Mouse (Mus musculus) left cerebral cortex, adult 8-10 months (tissue): ENCODE results near the gene Ptprf. TPM values are rescaled to one million over a fixed set of nuclear protein-coding genes. Genes with fewer than 3 reads are reported as not detected.

ENCODE experiments used
- DNase-seq, 2 experiments: peaks; one replicate each; pipeline ENCODE4 v3.0.0; 2022; ENCODE audit warnings: low spot score in 2 of 2
- total RNA-seq, 4 experiments: library from RNA; stranded (reverse); gene quantifications; 2 replicates each; pipeline ENCODE4 v1.2.4; 2022

Gene Ptprf
- total RNA-seq, 4 experiments from 2014 or later, result 96.0 to 114 (median 107) TPM

DNA sequence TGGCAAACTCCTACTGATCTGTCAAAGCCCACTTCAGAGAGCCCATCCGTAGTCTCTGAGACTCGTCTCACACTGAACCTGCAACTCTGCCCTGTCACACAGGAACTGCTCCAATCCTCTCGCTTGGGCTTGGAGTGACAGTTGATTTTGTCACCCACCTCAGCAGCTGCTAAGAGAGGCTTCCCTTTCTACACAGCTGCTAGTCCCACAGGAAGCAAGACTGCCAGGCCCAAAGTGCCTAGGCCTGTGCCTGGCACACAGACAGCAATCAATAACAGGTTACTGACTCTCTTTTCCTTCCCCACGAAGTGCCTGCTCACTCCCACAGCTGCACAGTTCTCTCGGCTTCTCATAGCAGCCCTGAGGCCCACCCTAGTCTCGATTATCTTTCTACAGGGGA, 2.7 kb downstream of the Ptprf start:
- DNase-seq, result no peak

DNA sequence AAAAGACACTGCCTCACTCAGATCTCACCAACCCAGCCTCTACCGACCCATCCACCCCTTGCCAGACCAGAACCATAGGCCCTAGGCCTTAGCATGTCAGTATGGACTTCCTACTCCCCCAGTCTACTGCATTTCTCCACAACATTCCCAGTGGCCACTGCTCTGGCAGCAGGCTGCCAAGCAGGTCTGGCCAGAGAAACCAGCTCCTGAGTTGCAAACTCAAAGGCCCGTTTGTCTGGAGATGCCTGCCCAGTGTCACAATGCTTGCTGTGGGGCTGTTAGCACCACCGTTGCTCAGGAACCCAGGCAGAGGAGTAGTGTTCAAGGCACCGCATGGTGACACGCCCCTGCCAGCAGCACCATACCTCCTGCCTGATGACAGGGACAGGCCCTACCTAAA, 5.0 kb downstream of the Ptprf start:
- DNase-seq, result no peak

DNA sequence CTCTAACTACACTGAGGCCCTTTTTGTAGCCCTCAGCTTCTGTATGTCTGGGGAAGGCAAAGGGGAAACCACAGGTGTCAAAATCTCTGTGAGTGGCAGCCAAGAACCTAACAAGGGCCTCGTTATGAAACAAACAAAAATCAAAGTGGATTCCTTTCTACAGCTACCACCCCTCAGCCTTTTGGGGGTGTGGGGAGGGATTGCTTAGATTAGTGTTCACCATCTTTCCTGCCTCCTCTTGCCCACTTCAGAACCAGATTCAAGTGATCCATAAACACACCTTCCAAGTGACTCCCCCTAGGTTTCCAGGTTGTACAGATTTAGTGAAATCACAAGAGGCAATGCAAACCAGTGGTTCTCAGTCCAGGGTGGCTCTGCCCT, 9.0 kb downstream of the Ptprf start:
- no peak for DNase-seq

GRCm38 (mm10) chr4:118281444-118282181, 9.6 kb downstream of the Ptprf start:
- no peak for DNase-seq

- DNase-seq, result no peak
These were observed 10.7 kb downstream of the Ptprf start for GRCm38 (mm10) chr4:118280506-118280905.

GRCm38 (mm10) chr4:118276520-118277232, 14.5 kb downstream of the Ptprf start:
- DNase-seq, result peak; percentile 31 to 81

GRCm38 (mm10) chr4:118275601-118276519, 15.3 kb downstream of the Ptprf start:
- DNase-seq, result no peak

GRCm38 (mm10) chr4:118274521-118274920, 16.7 kb downstream of the Ptprf start:
- DNase-seq, result no peak

DNA sequence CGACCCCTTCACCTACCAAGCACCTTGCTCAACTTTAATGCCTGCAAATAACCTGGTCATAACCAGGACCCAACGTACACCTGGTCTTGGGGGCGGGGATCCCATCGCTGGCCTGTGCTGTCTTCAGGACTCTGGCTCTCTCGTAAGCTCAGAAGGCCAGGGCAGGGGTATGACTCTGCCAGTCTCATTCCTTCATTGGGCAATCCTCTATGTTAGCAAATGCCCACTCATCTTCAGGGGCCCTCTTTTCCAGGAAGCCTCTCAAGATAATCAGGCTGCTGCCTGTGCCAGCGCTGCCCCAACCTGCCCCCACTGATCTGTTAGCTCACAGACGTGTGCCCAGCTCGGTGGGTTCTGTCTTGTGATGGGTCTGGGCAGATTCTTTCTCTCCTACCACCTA, 17.2 kb downstream of the Ptprf start:
- no peak for DNase-seq

DNA sequence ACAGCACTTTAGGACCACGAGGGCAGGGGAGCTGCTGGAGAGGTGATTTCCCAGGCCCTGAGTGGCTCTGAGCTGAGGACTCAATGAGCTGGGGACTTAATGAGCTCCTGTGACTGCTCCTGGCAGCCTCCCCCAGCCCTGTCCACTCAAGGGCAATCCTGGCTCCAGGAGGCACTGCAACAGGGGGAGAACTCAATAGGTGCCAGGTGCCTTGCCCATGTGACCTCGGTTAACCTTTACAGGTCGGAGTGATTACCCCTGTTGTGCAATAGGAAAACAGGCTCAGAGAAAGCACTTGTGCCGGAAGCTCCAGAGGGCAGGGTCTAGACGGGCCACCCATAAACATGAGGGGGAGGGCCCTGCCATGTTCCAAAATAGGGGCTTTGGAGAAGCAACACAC, 17.7 kb downstream of the Ptprf start:
- DNase-seq, result no peak

- no peak for DNase-seq
These were observed 18.3 kb downstream of the Ptprf start for GRCm38 (mm10) chr4:118272871-118273270.

GRCm38 (mm10) chr4:118272258-118272657, 18.9 kb downstream of the Ptprf start:
- no peak for DNase-seq

- no peak for DNase-seq
These were observed 19.6 kb downstream of the Ptprf start for GRCm38 (mm10) chr4:118271556-118272074.

DNA sequence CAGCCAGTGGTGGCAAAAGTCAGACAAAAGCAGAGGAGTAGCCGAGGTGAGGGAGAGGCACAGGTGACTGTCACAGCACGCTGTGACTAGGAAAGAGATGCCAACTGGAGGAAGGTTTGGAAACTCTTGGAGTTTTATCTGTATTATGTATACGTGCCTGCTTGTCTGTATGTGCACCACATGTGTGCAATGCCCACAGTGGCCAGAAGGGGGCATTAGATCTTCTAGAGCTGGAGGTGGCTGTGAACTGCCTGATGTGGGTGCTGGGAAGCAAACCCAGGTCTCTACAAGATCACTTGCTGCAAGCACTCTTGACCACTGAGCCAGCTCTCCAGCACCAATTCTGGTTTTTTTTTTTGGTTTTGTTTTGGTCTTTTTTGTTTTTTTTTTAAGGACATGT, 20.5 kb downstream of the Ptprf start:
- DNase-seq, result no peak

- no peak for DNase-seq
These were observed 21.2 kb downstream of the Ptprf start for GRCm38 (mm10) chr4:118269999-118270398.

GRCm38 (mm10) chr4:118268429-118269212, 22.6 kb downstream of the Ptprf start:
- DNase-seq, result no peak

DNA sequence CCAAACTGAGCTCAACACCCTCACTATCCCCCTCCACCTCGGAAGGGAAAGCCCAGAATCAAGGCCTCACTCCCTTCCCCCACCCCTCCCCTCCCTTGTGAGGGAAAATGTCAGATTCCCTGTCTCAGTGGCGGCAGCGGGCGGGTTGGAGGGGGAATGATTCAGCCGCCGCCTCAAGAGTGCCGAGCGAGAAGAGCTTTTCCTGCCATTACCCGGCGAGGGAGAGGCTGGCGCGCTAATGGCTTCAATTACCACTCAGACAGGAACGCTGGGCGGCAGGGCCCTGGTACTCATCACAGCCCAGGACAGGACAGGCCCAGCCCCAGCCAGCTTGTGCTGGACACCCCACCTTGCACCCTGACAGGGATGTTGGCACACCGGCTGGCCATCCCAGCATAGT, 25.6 kb downstream of the Ptprf start:
- no peak for DNase-seq

DNA sequence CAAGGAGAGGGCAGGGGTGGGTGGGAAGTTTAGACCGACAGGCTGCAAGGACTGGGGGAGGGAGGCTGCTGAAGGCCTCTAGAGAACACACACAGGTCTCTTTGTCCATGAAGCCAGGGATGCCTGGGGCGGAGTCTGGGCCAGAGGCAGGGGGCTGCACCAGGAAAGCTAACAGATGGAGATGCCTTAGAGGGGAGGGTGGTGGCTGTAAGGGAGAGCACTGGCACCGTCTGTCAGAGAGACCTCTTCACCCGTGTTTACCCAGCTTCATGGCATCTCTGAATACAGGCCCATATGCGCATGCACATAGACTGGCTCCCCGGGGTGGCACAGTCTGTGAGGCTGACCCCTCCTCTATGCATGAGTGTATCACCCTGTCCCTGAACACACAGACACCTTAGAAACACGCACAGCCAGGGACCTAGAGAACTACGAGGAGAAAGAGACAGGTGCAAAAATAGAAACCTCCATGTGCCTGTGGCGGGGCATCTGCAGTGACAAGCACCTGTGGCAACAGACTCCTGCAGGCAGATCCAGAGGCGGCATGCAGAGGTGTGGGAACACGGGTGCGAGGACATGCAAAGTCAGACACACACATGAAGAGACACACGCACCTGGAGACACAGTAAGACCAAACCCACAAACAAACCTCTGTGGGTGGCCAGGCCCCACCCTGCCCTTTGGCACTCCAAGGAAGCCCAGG, 29.3 kb downstream of the Ptprf start:
- DNase-seq, result no peak

GRCm38 (mm10) chr4:118261291-118261690, 29.9 kb downstream of the Ptprf start:
- DNase-seq, result no peak

- DNase-seq, result peak; percentile 39 to 69
These were observed 30.5 kb downstream of the Ptprf start for GRCm38 (mm10) chr4:118260551-118261267.
